Mouse (Mus musculus) adrenal gland, adult (tissue): ENCODE measurements around the gene Tbc1d10a.

Source experiments
- DNase-seq, 2 experiments: peaks; one replicate each; pipeline ENCODE4 v3.0.0; 2022 to 2023; ENCODE audit warnings: low spot score in 1 of 2; ENCODE audit not compliant: inconsistent age in 2 of 2

Gene Tbc1d10a

DNA sequence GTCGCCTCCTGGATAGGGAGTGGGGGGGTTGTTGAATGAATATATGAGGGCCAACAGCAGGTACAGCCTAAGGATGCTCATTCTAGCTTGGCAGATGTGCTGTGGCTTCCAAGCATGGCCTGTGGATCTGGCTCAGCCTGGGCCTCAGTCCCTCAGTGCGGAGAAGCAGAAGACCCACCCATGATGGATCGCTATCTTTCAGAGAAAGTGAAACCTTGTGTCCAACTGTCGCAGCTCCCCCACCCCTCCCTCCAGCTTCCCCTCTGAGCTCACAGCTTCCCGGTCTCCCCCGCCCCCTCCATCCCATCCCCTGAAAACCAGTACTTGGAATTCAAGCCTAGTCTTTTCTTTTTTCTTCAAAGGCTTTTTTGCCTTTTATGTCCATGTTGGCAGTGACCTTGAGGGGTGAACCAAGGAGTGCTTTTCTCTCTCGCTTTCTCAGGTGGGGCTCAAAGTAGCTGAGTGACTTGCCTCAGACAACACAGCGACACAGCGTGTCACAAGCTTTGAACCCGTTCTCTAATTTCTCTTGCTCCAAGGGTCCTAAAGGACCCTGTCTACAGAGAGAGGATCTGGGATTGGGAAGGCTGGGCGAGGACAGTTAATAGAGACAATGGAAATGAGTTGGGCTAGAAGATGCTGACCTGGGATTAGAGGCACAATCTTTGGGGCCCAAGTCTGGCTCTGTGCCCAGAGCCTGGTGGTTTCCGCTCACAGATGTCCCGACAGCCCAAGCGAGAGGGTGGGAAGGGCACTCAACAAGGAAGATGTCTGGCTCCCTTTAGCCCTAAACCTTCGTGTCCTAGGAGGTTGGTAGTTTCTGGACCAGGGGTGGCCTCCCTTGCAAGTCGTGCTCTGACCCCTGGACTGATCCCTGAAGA, 49.3 kb downstream of the Tbc1d10a start, which contains the start of gene Osm:
Gene Osm, plus strand, starts transcription at position 756 of the 881 bp plus-strand sequence.
- peak in 1 of 2 experiments; percentile 47 for DNase-seq

DNA sequence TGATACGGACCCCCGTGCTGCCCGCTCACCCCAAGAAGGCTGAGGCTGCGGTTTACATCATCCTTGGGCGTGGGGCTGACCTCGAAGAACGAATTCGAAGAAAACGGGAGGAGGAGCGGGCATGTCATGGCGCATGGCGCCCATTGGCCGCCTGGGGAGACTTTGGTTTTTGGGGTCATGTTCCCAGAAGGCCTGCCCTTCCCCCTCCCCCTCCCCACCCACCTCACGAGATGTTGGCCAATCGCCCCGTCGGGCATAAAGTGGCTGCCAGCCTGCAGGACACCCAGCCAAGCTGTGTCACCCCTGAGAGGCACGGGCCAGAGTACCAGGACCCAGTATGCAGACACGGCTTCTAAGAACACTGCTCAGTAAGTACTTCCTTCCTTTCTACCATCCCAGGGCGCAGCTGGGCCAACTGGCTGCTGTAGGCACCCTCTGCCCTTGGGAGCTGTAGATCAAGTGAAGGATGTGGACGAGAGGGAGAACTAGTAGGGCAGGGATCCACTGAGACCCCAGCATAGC, 50.0 kb downstream of the Tbc1d10a start:
- DNase-seq = no peak

DNA sequence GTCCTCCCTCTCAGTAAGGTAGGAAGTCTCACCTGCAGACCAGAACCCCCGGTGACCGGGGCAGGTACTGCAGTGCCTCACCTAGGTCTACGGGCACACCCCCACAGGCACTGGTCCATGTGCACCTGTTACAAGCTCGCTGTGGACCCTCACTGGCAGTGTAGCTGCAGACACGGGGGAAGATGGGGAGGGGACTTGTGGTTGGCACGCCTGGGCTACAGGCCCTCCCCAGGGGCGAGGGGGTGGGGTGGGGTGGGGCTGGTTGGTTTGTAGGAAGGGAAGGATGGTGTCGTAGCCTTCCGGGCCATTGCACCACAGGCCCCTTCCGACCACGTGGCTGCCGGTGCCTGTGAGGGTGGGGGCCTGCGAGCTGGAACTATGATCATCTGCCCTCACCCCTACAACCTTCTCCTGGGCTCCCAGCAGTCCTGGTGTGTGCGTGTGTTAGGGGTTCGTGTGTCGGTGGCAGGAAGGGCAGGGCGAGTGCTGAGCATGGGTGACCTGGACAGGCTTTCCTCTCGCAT, 50.9 kb downstream of the Tbc1d10a start:
- no peak for DNase-seq

GRCm38 (mm10) chr11:4238167-4238566, 51.6 kb downstream of the Tbc1d10a start:
- no peak for DNase-seq

GRCm38 (mm10) chr11:4239691-4240090, 53.1 kb downstream of the Tbc1d10a start:
- DNase-seq = no peak

GRCm38 (mm10) chr11:4240151-4240550, 53.6 kb downstream of the Tbc1d10a start:
- no peak for DNase-seq

- no peak for DNase-seq
Observed at GRCm38 (mm10) chr11:4241180-4241579, 54.6 kb downstream of the Tbc1d10a start.

DNA sequence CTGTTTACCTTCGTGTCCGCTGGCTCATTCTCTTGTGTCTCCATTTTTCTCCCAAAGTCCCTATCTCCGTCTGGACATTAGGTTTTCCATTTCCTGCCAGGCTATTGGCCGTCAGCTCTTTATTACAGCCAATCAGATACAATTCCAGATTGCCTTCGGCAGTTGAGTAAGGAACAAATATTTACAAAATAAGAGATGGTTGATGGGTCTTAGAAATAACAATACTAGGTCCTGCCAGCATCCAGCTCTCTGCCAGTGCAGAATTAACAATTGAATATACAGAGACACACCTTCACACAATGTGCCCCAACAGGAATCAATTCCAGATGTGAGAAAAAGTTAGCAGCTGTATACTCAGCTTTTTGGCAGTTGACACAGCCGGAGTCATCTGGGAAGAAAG, 59.5 kb downstream of the Tbc1d10a start:
- DNase-seq = no peak

GRCm38 (mm10) chr11:4246623-4247022, 60.0 kb downstream of the Tbc1d10a start:
- DNase-seq = no peak

DNA sequence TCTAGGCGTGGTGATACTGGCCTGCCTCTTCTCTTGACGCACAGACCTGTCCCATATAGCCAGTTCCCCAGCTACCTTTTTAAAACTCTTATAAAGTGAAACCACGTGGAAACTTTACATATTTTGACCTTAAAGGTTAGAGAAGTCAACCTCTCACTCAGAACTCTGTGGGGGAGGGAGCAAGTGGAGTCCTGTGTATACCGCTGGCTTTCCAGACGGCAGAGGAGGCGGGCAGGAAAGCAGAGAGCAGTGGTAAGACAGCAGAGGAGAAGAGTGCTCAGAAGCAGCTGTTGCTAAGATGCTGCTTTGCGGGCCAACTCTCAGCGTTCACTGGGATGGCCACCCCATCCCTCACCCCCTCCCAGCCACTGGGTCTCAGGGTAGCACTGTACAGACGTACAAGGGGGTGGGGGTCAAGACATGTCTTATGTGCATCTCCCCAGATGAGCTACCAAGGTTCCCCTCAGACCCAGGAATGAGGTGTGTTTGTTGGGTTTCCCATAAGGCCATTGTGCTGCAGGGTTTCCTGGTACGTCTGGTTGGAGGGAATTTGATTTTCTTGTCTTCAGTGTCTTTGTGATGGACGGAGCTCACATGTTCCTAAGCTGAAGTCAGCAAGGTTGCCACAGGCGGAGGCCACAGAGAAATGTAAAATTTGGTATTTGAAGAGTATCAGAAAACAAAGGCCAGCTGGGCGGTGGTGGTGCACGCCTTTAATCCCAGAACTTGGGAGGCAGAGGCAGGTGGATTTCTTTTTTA, 60.8 kb downstream of the Tbc1d10a start:
- DNase-seq = no peak

GRCm38 (mm10) chr11:4249151-4249550, 62.6 kb downstream of the Tbc1d10a start:
- no peak for DNase-seq

GRCm38 (mm10) chr11:4250290-4250689, 63.7 kb downstream of the Tbc1d10a start:
- DNase-seq = no peak

DNA sequence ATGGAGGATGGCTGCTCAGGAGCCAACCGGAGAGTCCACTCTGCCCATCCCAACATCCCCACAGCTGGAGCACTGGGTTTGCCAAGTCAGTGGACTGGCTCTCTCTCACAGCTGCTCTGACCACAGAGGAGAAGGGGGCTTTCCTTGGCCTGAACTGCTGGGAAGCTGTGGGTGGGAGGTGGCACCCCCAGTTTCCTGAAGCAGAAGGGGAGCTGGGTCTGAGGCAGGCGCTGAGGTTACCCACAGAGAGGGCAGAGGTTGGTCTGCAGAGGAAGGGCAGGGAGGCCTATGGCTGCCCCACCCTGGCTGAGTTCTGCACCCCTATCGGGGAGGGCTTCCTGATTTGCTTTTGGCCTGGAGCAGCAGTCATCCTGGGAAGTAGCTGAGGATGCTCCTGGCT, 64.8 kb downstream of the Tbc1d10a start:
- no peak for DNase-seq

GRCm38 (mm10) chr11:4252886-4253285, 66.3 kb downstream of the Tbc1d10a start:
- no peak for DNase-seq

DNA sequence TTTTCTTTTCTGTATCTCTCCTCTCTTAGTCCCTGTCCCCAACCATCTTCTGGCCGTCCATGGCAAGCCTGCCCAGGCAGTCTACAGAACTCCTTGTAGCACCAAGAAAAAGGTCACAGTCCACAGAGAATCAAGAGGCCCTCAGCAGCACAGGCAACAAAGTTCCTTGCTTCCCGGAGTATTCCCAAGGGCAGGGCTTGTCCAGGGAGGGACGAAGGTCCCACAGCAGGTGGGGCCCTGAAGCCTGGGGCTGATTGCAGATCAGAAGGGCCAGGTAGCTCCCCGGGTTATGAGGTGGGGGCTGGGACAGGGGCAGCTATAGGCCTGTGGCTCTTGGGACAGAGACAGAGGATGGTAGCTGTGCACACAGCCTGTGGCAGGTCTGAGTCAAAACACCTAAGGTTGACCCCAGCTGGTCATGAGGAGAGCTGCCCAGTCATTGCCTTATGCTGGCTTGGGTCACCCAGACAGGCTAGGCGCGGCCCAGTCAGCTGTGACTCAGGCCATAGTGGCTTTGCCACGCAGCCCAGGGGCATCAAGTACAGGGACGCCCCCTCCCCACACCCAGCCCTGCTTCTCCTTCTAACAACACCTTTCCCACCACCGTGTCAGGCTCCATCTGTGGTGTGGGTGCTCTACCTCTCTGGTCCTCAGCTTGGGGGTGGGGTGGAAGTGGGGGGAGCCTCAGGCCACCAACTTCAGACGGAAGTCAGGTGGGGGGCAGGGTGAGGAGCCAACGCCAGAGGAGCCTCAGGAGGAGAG, 70.4 kb downstream of the Tbc1d10a start, which contains the start of gene Lif:
Gene Lif, plus strand, starts transcription at position 712 of the 762 bp plus-strand sequence.
- no peak for DNase-seq

- DNase-seq = no peak
Observed at GRCm38 (mm10) chr11:4257756-4258155, 71.2 kb downstream of the Tbc1d10a start.

DNA sequence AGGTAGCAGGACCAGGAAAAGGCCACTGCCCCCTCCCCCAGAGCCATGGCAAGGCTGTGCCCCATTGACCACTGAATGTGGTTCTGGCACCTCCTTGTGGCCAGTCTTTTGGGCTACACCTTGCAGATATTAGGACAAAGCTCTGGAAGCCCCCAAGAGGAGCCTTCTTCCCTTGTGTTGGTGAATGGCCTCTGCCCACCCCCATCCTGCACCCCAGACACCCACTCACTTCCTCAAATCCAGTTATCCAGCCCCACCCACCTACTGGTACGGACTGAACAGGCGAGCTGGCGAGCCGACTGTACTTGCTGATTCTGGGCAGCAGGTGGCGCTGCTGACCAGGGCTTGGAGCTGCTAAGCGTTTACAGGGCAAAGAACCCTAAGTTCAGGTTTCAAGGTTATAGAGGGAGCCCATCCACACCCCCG, 72.1 kb downstream of the Tbc1d10a start:
- DNase-seq = peak; percentile 84 to 96

GRCm38 (mm10) chr11:4260463-4261187, 74.0 kb downstream of the Tbc1d10a start:
- DNase-seq = peak; percentile 34 to 64

DNA sequence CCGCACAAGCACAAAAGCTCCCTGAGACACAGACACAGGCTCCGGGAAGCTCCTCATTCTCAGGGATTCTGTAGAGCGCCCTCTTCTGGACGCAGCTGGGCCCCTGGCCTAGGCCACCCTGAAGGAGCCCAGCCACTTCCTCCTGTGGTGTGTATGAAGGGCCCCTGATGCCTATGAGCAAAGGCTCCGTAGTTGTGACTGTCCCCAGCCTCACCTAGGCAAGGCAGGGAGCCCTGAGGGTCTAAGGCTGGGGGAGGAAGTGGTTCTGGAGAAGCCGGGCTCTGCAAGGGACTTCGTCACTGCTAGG, 74.6 kb downstream of the Tbc1d10a start:
- DNase-seq = peak; percentile 62 to 78

DNA sequence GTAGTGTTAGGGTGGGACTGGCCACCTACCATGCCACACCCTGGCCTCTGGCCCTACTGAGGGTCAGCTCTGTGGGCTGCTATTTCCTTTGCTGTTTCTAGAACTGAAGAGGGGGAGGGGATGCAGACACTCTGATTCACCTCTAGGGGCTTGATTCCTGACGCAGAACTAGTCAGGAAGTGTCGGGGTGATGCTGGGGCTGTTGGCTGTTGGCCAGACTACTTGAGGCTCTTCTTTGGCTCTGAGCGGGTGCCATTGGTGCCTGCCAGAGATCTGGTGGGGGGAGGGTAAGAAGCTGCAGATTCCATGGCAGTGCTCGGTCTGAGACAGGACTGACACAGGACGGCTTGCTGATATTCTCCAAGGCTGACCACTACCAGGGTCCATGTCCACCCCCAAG, 75.4 kb downstream of the Tbc1d10a start:
- no peak for DNase-seq
